Comparison of ENCODE assay signal across 36 mouse cellular contexts in the genomic region with DNA sequence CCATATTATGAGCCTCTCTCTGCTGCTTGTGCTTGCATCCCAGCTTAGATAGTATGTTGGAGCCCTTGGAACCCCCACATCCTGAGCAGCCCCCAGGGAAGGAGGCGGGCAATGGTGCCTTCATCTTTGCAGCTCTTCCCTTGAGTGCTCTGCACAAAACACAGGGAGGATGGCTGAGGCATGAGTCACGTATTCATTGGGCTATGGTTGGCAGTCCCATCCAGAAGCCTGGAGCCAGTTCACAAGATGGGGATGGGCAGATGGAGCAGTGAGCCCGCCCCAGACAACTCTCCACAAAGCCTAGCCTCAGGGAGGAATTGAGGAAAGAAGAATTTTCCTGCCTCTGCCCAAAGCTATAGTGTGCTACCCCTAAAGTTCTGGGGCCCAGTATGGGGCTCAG. TPM values are rescaled to one million over a fixed set of nuclear protein-coding genes. Genes with fewer than 3 reads are reported as not detected.
DNase-seq lines count a peak whose midpoint lies in the region; ATAC-seq lines count a peak whose summit lies in the region.
"Had no signal": no experiment of that assay in that cellular context is flagged by ENCODE, and none has a peak within 500 bp of the region (broad histone marks: within the 10 kb centered on the region; RNA-seq: fewer than 3 reads in every experiment).

No protein-coding gene starts in this region.

- no peak for ATAC-seq in embryonic facial prominence, embryonic 13.5 days (ENCODE audit: insufficient number of reproducible peaks, insufficient read depth, low FRiP score, low TSS enrichment, low read depth)
- ATAC-seq in embryonic facial prominence, embryonic 14.5 days (ENCODE audit: low read depth): no peak
- no peak for ATAC-seq in forebrain, embryonic 14.5 days
- ATAC-seq: CD4-positive, CD25-positive, alpha-beta regulatory T cell, adult 4 months; forebrain, embryonic 13.5 days; forebrain, postnatal 0 days; hindbrain, postnatal 0 days; inflammation-experienced regulatory T-cells, adult 6 months; intestine, embryonic 16.5 days had no signal

- no peak for DNase-seq in embryonic facial prominence, embryonic 10.5 days (ENCODE audit: low spot score)
- DNase-seq in 3134 (ENCODE audit: extremely low read depth, insufficient read length, low spot score): peak; percentile 60
- peak; percentile 71 for DNase-seq in NIH3T3 (ENCODE audit: low read depth)
- peak; percentile 34 for DNase-seq in embryonic facial prominence, embryonic 14.5 days (ENCODE audit: low spot score)
- no peak for DNase-seq in frontal cortex, adult 2 months (ENCODE audit: extremely low spot score in 1 of 2, low spot score in 1 of 2)
- no peak for DNase-seq in neural tube, embryonic 10.5 days (ENCODE audit: extremely low spot score, low spot score)
- no peak for DNase-seq in forebrain, embryonic 14.5 days (ENCODE audit: low spot score)
- DNase-seq: adrenal gland, adult 8-10 months; adrenal gland, postnatal 25 days; cerebellum, adult 11 months; cerebellum, adult 2 months; cerebellum, postnatal 10 days; cerebellum, postnatal 36 days; embryo, embryonic 11 days; forebrain, postnatal 0 days; gastrocnemius, postnatal 10 days; gastrocnemius, postnatal 36 days; heart, adult 2 months; heart, postnatal 14 days; heart, postnatal 4 days; kidney, adult 18-20 months had no signal

- H3K4me2 ChIP-seq in embryonic facial prominence, embryonic 13.5 days: no peak overlapping the region
- no peak overlapping the region for H3K4me2 ChIP-seq in embryonic facial prominence, embryonic 14.5 days (ENCODE audit: low read depth, low read length)
- H3K4me2 ChIP-seq in forebrain, embryonic 14.5 days (ENCODE audit: low read length): no peak overlapping the region
- H3K4me2 ChIP-seq: forebrain, embryonic 13.5 days; heart, embryonic 13.5 days; hindbrain, embryonic 14.5 days had no signal

- H3K27me3 ChIP-seq in embryonic facial prominence, embryonic 13.5 days: no peaks in the 10 kb centered on the region
- no peaks in the 10 kb centered on the region for H3K27me3 ChIP-seq in embryonic facial prominence, embryonic 10.5 days (replicated peaks; ENCODE audit: low read depth, poor library complexity, severe bottlenecking)
- no peaks in the 10 kb centered on the region for H3K27me3 ChIP-seq in embryonic facial prominence, embryonic 14.5 days (replicated peaks; ENCODE audit: control insufficient read depth, insufficient read depth, low read length)
- H3K27me3 ChIP-seq in forebrain, embryonic 14.5 days (replicated peaks; ENCODE audit: control insufficient read depth, insufficient read depth, low read length): no peaks in the 10 kb centered on the region
- H3K27me3 ChIP-seq: forebrain, embryonic 13.5 days had no signal

- no peaks in the 10 kb centered on the region for H3K9me3 ChIP-seq in embryonic facial prominence, embryonic 13.5 days
- no peaks in the 10 kb centered on the region for H3K9me3 ChIP-seq in embryonic facial prominence, embryonic 10.5 days
- no peaks in the 10 kb centered on the region for H3K9me3 ChIP-seq in embryonic facial prominence, embryonic 14.5 days (ENCODE audit: control insufficient read depth, low read length)
- no peaks in the 10 kb centered on the region for H3K9me3 ChIP-seq in forebrain, embryonic 14.5 days (replicated peaks; ENCODE audit: control insufficient read depth, low read length)
- H3K9me3 ChIP-seq: forebrain, embryonic 10.5 days; forebrain, embryonic 13.5 days; heart, embryonic 10.5 days; heart, embryonic 13.5 days had no signal

- H3K9ac ChIP-seq in embryonic facial prominence, embryonic 13.5 days: no peak overlapping the region
- no peak overlapping the region for H3K9ac ChIP-seq in embryonic facial prominence, embryonic 14.5 days (ENCODE audit: low read depth, low read length)
- no peak overlapping the region for H3K9ac ChIP-seq in forebrain, embryonic 14.5 days (ENCODE audit: low read length)
- H3K9ac ChIP-seq: forebrain, embryonic 13.5 days; forebrain, postnatal 0 days; heart, embryonic 13.5 days; hindbrain, embryonic 14.5 days had no signal

- no peak overlapping the region for H3K4me3 ChIP-seq in embryonic facial prominence, embryonic 13.5 days
- H3K4me3 ChIP-seq in embryonic facial prominence, embryonic 10.5 days: no peak overlapping the region
- H3K4me3 ChIP-seq in embryonic facial prominence, embryonic 14.5 days (ENCODE audit: low read depth, low read length): no peak overlapping the region
- H3K4me3 ChIP-seq in forebrain, embryonic 14.5 days (ENCODE audit: low read depth, low read length): no peak overlapping the region
- H3K4me3 ChIP-seq: erythroblast, embryonic 14.5 days; forebrain, embryonic 10.5 days; forebrain, embryonic 13.5 days; heart, adult 2 months; heart, embryonic 10.5 days; heart, embryonic 13.5 days had no signal

- WGBS in embryonic facial prominence, embryonic 13.5 days: 54% methylated on average over 3 of the region's 3 CpGs
- 76% methylated on average over 3 of the region's 3 CpGs for whole genome bisulfite sequencing in embryonic facial prominence, embryonic 10.5 days
- WGBS in embryonic facial prominence, embryonic 14.5 days: 44% methylated on average over 3 of the region's 3 CpGs
- 74% methylated on average over 3 of the region's 3 CpGs for WGBS in forebrain, embryonic 14.5 days

- H3K27ac ChIP-seq in embryonic facial prominence, embryonic 13.5 days: peak overlapping the region; percentile 5; the same call in 1 of the 2 replicates
- H3K27ac ChIP-seq in embryonic facial prominence, embryonic 10.5 days (replicated peaks): no peak overlapping the region
- H3K27ac ChIP-seq in embryonic facial prominence, embryonic 14.5 days (replicated peaks; ENCODE audit: low read depth, low read length): no peak overlapping the region; the same call in 1 of the 2 replicates
- H3K27ac ChIP-seq in forebrain, embryonic 14.5 days (ENCODE audit: low read depth, low read length): no peak overlapping the region
- H3K27ac ChIP-seq: forebrain, embryonic 10.5 days; forebrain, embryonic 13.5 days; heart, adult 2 months; heart, embryonic 10.5 days; heart, embryonic 13.5 days; hindbrain, embryonic 14.5 days; hindbrain, postnatal 0 days had no signal

- H3K36me3 ChIP-seq in embryonic facial prominence, embryonic 13.5 days: no peaks in the 10 kb centered on the region
- H3K36me3 ChIP-seq in embryonic facial prominence, embryonic 10.5 days (replicated peaks): no peaks in the 10 kb centered on the region
- no peaks in the 10 kb centered on the region for H3K36me3 ChIP-seq in embryonic facial prominence, embryonic 14.5 days (ENCODE audit: control insufficient read depth, insufficient read depth, low read length)
- no peaks in the 10 kb centered on the region for H3K36me3 ChIP-seq in forebrain, embryonic 14.5 days (ENCODE audit: control insufficient read depth, insufficient read depth, low read length)
- H3K36me3 ChIP-seq: forebrain, embryonic 10.5 days; heart, embryonic 10.5 days; heart, embryonic 13.5 days had no signal

- H3K4me1 ChIP-seq in embryonic facial prominence, embryonic 13.5 days: peaks cover 12% of the 10 kb centered on the region; the same call in 1 of the 2 replicates
- H3K4me1 ChIP-seq in embryonic facial prominence, embryonic 10.5 days: peaks cover 18% of the 10 kb centered on the region; the same call in 1 of the 2 replicates
- peaks cover 8% of the 10 kb centered on the region; the same call in 1 of the 2 replicates for H3K4me1 ChIP-seq in embryonic facial prominence, embryonic 14.5 days (ENCODE audit: control insufficient read depth, insufficient read depth, low read length)
- H3K4me1 ChIP-seq in forebrain, embryonic 14.5 days (ENCODE audit: control insufficient read depth, insufficient read depth, low read length): no peaks in the 10 kb centered on the region
- H3K4me1 ChIP-seq: forebrain, embryonic 13.5 days; heart, embryonic 10.5 days; heart, embryonic 13.5 days had no signal

RNA-seq across cellular contexts. Expression of gene Krt5, which starts 3.1 kb away (rescaled TPM):
- polyA plus RNA-seq in embryonic facial prominence, embryonic 13.5 days (2015; fragmentation: Nextera tagmentation; extraction: Ambion mirVana): 403 and 498 TPM in 2 replicates
- 1.1 and 5.4 TPM in 2 replicates for polyA plus RNA-seq in embryonic facial prominence, embryonic 10.5 days (2016; fragmentation: Nextera tagmentation; extraction: Ambion mirVana)
- polyA plus RNA-seq in embryonic facial prominence, embryonic 14.5 days (2014; fragmentation: Nextera tagmentation; extraction: Ambion mirVana): 142 and 153 TPM in 2 replicates
- polyA plus RNA-seq in frontal cortex, adult 2 months (2012; rRNA removed): 0.08 TPM in 1 of 2 replicates, not detected in the other
- polyA plus RNA-seq in forebrain, embryonic 14.5 days (2014; fragmentation: Nextera tagmentation; extraction: Ambion mirVana): not detected in 2 replicates
- polyA plus RNA-seq: CD4-positive, CD25-positive, alpha-beta regulatory T cell, adult 4 months; cortical plate, adult 2 months; erythroblast, embryonic 14.5 days; forebrain, postnatal 0 days; hindbrain, embryonic 14.5 days; inflammation-experienced regulatory T-cells, adult 6 months had no signal

RNA-seq across cellular contexts. Expression of gene Krt6a, which starts 21.7 kb away (rescaled TPM):
- polyA plus RNA-seq in embryonic facial prominence, embryonic 13.5 days (2015; fragmentation: Nextera tagmentation; extraction: Ambion mirVana): 29.7 and 31.8 TPM in 2 replicates
- 0.06 and 0.09 TPM in 2 replicates for polyA plus RNA-seq in embryonic facial prominence, embryonic 10.5 days (2016; fragmentation: Nextera tagmentation; extraction: Ambion mirVana)
- 34.9 and 120 TPM in 2 replicates for polyA plus RNA-seq in embryonic facial prominence, embryonic 14.5 days (2014; fragmentation: Nextera tagmentation; extraction: Ambion mirVana)
- not detected in 2 replicates for polyA plus RNA-seq in frontal cortex, adult 2 months (2012; rRNA removed)
- polyA plus RNA-seq in forebrain, embryonic 14.5 days (2014; fragmentation: Nextera tagmentation; extraction: Ambion mirVana): not detected in 2 replicates
- polyA plus RNA-seq: C2C12; CD4-positive, CD25-positive, alpha-beta regulatory T cell, adult 4 months; cerebellum, adult 2 months; cortical plate, adult 2 months; erythroblast, embryonic 14.5 days; forebrain, embryonic 10.5 days; forebrain, embryonic 13.5 days; forebrain, postnatal 0 days; heart, adult 2 months; heart, embryonic 13.5 days; hindbrain, embryonic 11.5 days; hindbrain, embryonic 14.5 days; inflammation-experienced regulatory T-cells, adult 6 months had no signal

RNA-seq across cellular contexts. Expression of gene Krt71, which starts 27.1 kb away (rescaled TPM):
- 0.34 TPM in 1 of 2 replicates, not detected in the other for polyA plus RNA-seq in embryonic facial prominence, embryonic 13.5 days (2015; fragmentation: Nextera tagmentation; extraction: Ambion mirVana)
- not detected in 2 replicates for polyA plus RNA-seq in embryonic facial prominence, embryonic 10.5 days (2016; fragmentation: Nextera tagmentation; extraction: Ambion mirVana)
- 9.3 and 14.3 TPM in 2 replicates for polyA plus RNA-seq in embryonic facial prominence, embryonic 14.5 days (2014; fragmentation: Nextera tagmentation; extraction: Ambion mirVana)
- polyA plus RNA-seq in frontal cortex, adult 2 months (2012; rRNA removed): not detected in 2 replicates
- polyA plus RNA-seq in forebrain, embryonic 14.5 days (2014; fragmentation: Nextera tagmentation; extraction: Ambion mirVana): not detected in 2 replicates
- polyA plus RNA-seq: C2C12; CD4-positive, CD25-positive, alpha-beta regulatory T cell, adult 4 months; cortical plate, adult 2 months; embryonic facial prominence, embryonic 11.5 days; erythroblast, embryonic 14.5 days; forebrain, embryonic 10.5 days; forebrain, embryonic 13.5 days; forebrain, postnatal 0 days; heart, adult 2 months; heart, embryonic 10.5 days; heart, embryonic 13.5 days; hindbrain, embryonic 11.5 days; inflammation-experienced regulatory T-cells, adult 6 months; intestine, embryonic 16.5 days had no signal

RNA-seq across cellular contexts. Expression of gene Krt6b, which starts 35.7 kb away (rescaled TPM):
- polyA plus RNA-seq in embryonic facial prominence, embryonic 13.5 days (2015; fragmentation: Nextera tagmentation; extraction: Ambion mirVana): 0.41 TPM in 1 of 2 replicates, not detected in the other
- polyA plus RNA-seq in embryonic facial prominence, embryonic 10.5 days (2016; fragmentation: Nextera tagmentation; extraction: Ambion mirVana): not detected in 2 replicates
- 0.16 and 1.2 TPM in 2 replicates for polyA plus RNA-seq in embryonic facial prominence, embryonic 14.5 days (2014; fragmentation: Nextera tagmentation; extraction: Ambion mirVana)
- not detected in 2 replicates for polyA plus RNA-seq in frontal cortex, adult 2 months (2012; rRNA removed)
- polyA plus RNA-seq in forebrain, embryonic 14.5 days (2014; fragmentation: Nextera tagmentation; extraction: Ambion mirVana): not detected in 2 replicates
- polyA plus RNA-seq: C2C12; CD4-positive, CD25-positive, alpha-beta regulatory T cell, adult 4 months; cerebellum, adult 2 months; cortical plate, adult 2 months; embryonic facial prominence, embryonic 11.5 days; erythroblast, embryonic 14.5 days; forebrain, embryonic 10.5 days; forebrain, embryonic 13.5 days; forebrain, postnatal 0 days; heart, embryonic 10.5 days; heart, embryonic 13.5 days; hindbrain, embryonic 11.5 days; hindbrain, embryonic 14.5 days; hindbrain, postnatal 0 days; intestine, embryonic 16.5 days had no signal

Comparison
In these comparisons a context has a peak if more than half of its experiments do, and no peak if none do; other contexts are left out.
1. DNase-seq: peak in 3134 (single experiment), NIH3T3 (single experiment) and embryonic facial prominence, embryonic 14.5 days (single experiment); none in embryonic facial prominence, embryonic 10.5 days (single experiment), frontal cortex, adult 2 months (0 of 2), neural tube, embryonic 10.5 days (single experiment) and forebrain, embryonic 14.5 days (single experiment).
2. RNA of gene Krt5, which starts 3.1 kb away (polyA plus RNA-seq): 403 to 498 TPM in embryonic facial prominence, embryonic 13.5 days and 142 to 153 TPM in embryonic facial prominence, embryonic 14.5 days; 1.1 to 5.4 TPM in embryonic facial prominence, embryonic 10.5 days, not detected in forebrain, embryonic 14.5 days and 0.08 TPM in frontal cortex, adult 2 months; every median in the first group is over 10 times any median in the second.
3. RNA of gene Krt6a, which starts 21.7 kb away (polyA plus RNA-seq): 34.9 to 120 TPM in embryonic facial prominence, embryonic 14.5 days and 29.7 to 31.8 TPM in embryonic facial prominence, embryonic 13.5 days; 0.06 to 0.09 TPM in embryonic facial prominence, embryonic 10.5 days, not detected in forebrain, embryonic 14.5 days and not detected in frontal cortex, adult 2 months; every median in the first group is over 10 times any median in the second.